Mouse (Mus musculus) hindbrain, embryonic 14.5 days (tissue): ENCODE data around the gene Rarb. TPM values are rescaled to one million over a fixed set of nuclear protein-coding genes. Genes with fewer than 3 reads are reported as not detected.

Experiments
- ATAC-seq: fragments of 200-750 bp; cut with Nextera tagmentation; 2 replicates; pipeline ENCODE4 v1.8.0; 2017; ENCODE audit warnings: moderate number of reproducible peaks, mild to moderate bottlenecking, moderate TSS enrichment, moderate library complexity; ENCODE audit not compliant: low FRiP score
- DNase-seq: peaks from one replicate; pipeline ENCODE4 v3.0.0-alpha.2; 2015; ENCODE audit warnings: low spot score
- H3K27ac ChIP-seq: fragments of 300-500 bp; sonication (generic); 2 replicates; pipeline ENCODE4 v1.5.1; 2014; ENCODE audit warnings: mild to moderate bottlenecking, moderate library complexity
- H3K27me3 ChIP-seq: fragments of 300-500 bp; sonication (generic); 2 replicates; pipeline ENCODE4 v1.6.1; 2014; ENCODE audit warnings: mild to moderate bottlenecking, low read length, mixed read lengths; ENCODE audit not compliant: control insufficient read depth, insufficient read depth
- H3K36me3 ChIP-seq: fragments of 300-500 bp; sonication (generic); replicated peaks from 2 replicates; pipeline ENCODE4 v1.6.1; 2014; ENCODE audit not compliant: control insufficient read depth, insufficient read depth
- H3K4me1 ChIP-seq: fragments of 300-500 bp; sonication (generic); replicated peaks from 2 replicates; pipeline ENCODE4 v1.6.1; 2014; ENCODE audit warnings: antibody characterized with exemption, low read length, mixed read lengths; ENCODE audit not compliant: control insufficient read depth, insufficient read depth
- H3K4me2 ChIP-seq: fragments of 300-500 bp; sonication (generic); replicated peaks from 2 replicates; pipeline ENCODE4 v1.6.1; 2014; ENCODE audit warnings: mild to moderate bottlenecking, moderate library complexity
- H3K4me3 ChIP-seq: fragments of 300-500 bp; sonication (generic); replicated peaks from 2 replicates; pipeline ENCODE4 v1.5.1; 2014; ENCODE audit warnings: mild to moderate bottlenecking, low read length
- H3K9ac ChIP-seq: fragments of 300-500 bp; sonication (generic); 2 replicates; pipeline ENCODE4 v1.6.1; 2014
- H3K9me3 ChIP-seq: fragments of 300-500 bp; sonication (generic); 2 replicates; pipeline ENCODE4 v1.6.1; 2016; ENCODE audit warnings: low read length; ENCODE audit not compliant: control insufficient read depth
- WGBS: fragments of 180-500 bp; shearing (Covaris S2); extraction: QIAGEN DNeasy Blood & Tissue Kit; methylation state at CpG from one replicate; pipeline ENCODE4 v1.1.7; 2014; 5-methylcytosine and 5-hydroxymethylcytosine counted together
- polyA plus RNA-seq: library from polyadenylated mRNA; unstranded; fragments of >200 nt; fragmentation: Nextera tagmentation; extraction: Ambion mirVana; gene quantifications from 2 replicates; pipeline ENCODE4 v1.2.1, GENCODE M21; 2014

The Rarb gene
- polyA plus RNA-seq, 1 experiment from 2014 or later: 28.1 TPM

GRCm38 (mm10) chr14:16554319-16554642 is 264.7 kb downstream of the Rarb start:
- Histone ChIP-seq H3K27me3 (no peaks in the 10 kb centered on the region), H3K36me3 (no peaks in the 10 kb centered on the region), H3K9ac (no peak overlapping the region), H3K4me3 (no peak overlapping the region), H3K27ac (0 out of 2 replicates have a peak overlapping the region, but pooled peaks have one; percentile 45), H3K9me3 (no peaks in the 10 kb centered on the region), H3K4me1 (peaks cover 11% of the 10 kb centered on the region; the same call in 1 of the 2 replicates), H3K4me2 (no peak overlapping the region)
- ATAC-seq: no peak
- 67% methylated on average over 1 of the region's 1 CpGs for WGBS
- no peak for DNase-seq

GRCm38 (mm10) chr14:16552293-16552692 is 266.7 kb downstream of the Rarb start:
- Histone ChIP-seq H3K9me3 (no peaks in the 10 kb centered on the region), H3K4me3 (no peak overlapping the region), H3K9ac (no peak overlapping the region), H3K36me3 (no peaks in the 10 kb centered on the region), H3K27ac (no peak overlapping the region), H3K4me2 (no peak overlapping the region), H3K27me3 (no peaks in the 10 kb centered on the region), H3K4me1 (peaks cover 11% of the 10 kb centered on the region; the same call in 1 of the 2 replicates)
- 74% methylated on average over 1 of the region's 1 CpGs for WGBS
- ATAC-seq (no peak), DNase-seq (no peak)

- Histone ChIP-seq H3K36me3 (no peaks in the 10 kb centered on the region), H3K4me3 (no peak overlapping the region), H3K9me3 (no peaks in the 10 kb centered on the region), H3K9ac (no peak overlapping the region), H3K4me2 (no peak overlapping the region), H3K4me1 (peaks cover 11% of the 10 kb centered on the region; the same call in 1 of the 2 replicates), H3K27me3 (no peaks in the 10 kb centered on the region), H3K27ac (no peak overlapping the region)
- no peak for DNase-seq
- WGBS: 93% methylated on average over 1 of the region's 1 CpGs
- ATAC-seq: no peak
These were observed 267.1 kb downstream of the Rarb start for GRCm38 (mm10) chr14:16551843-16552242.

GRCm38 (mm10) chr14:16548200-16548576 is 270.8 kb downstream of the Rarb start:
- Histone ChIP-seq H3K4me3 (no peak overlapping the region), H3K9ac (no peak overlapping the region), H3K4me1 (no peaks in the 10 kb centered on the region), H3K27me3 (no peaks in the 10 kb centered on the region), H3K36me3 (no peaks in the 10 kb centered on the region), H3K4me2 (no peak overlapping the region), H3K27ac (no peak overlapping the region), H3K9me3 (no peaks in the 10 kb centered on the region)
- 89% methylated on average over 8 of the region's 8 CpGs for WGBS
- DNase-seq: no peak
- ATAC-seq: no peak

GRCm38 (mm10) chr14:16547492-16548199 is 271.3 kb downstream of the Rarb start:
- Histone ChIP-seq H3K36me3 (no peaks in the 10 kb centered on the region), H3K4me2 (no peak overlapping the region), H3K9ac (no peak overlapping the region), H3K9me3 (no peaks in the 10 kb centered on the region), H3K4me1 (no peaks in the 10 kb centered on the region), H3K27me3 (no peaks in the 10 kb centered on the region), H3K4me3 (no peak overlapping the region), H3K27ac (no peak overlapping the region)
- no peak for ATAC-seq
- WGBS: 76% methylated on average over 6 of the region's 6 CpGs
- DNase-seq: no peak

- DNase-seq (no peak), ATAC-seq (no peak)
- Histone ChIP-seq H3K4me1 (no peaks in the 10 kb centered on the region), H3K9me3 (no peaks in the 10 kb centered on the region), H3K36me3 (no peaks in the 10 kb centered on the region), H3K4me3 (no peak overlapping the region), H3K9ac (no peak overlapping the region), H3K27me3 (no peaks in the 10 kb centered on the region), H3K27ac (no peak overlapping the region), H3K4me2 (no peak overlapping the region)
- WGBS: 62% methylated on average over 2 of the region's 2 CpGs
These were observed 274.0 kb downstream of the Rarb start for GRCm38 (mm10) chr14:16544995-16545394.

- Histone ChIP-seq H3K9ac (no peak overlapping the region), H3K36me3 (no peaks in the 10 kb centered on the region), H3K27ac (no peak overlapping the region), H3K9me3 (no peaks in the 10 kb centered on the region), H3K4me1 (no peaks in the 10 kb centered on the region), H3K4me3 (no peak overlapping the region), H3K27me3 (no peaks in the 10 kb centered on the region), H3K4me2 (no peak overlapping the region)
- DNase-seq (no peak), ATAC-seq (no peak)
- WGBS: 90% methylated on average over 1 of the region's 1 CpGs
These were observed 277.3 kb downstream of the Rarb start for GRCm38 (mm10) chr14:16541641-16542040.

GRCm38 (mm10) chr14:16537433-16537832 is 281.5 kb downstream of the Rarb start:
- ATAC-seq (no peak), DNase-seq (no peak)
- Histone ChIP-seq H3K4me3 (no peak overlapping the region), H3K9ac (no peak overlapping the region), H3K4me2 (no peak overlapping the region), H3K4me1 (no peaks in the 10 kb centered on the region), H3K27ac (no peak overlapping the region), H3K36me3 (no peaks in the 10 kb centered on the region), H3K27me3 (no peaks in the 10 kb centered on the region), H3K9me3 (no peaks in the 10 kb centered on the region)
- 51% methylated on average over 4 of the region's 4 CpGs for WGBS

- no peak for DNase-seq
- Histone ChIP-seq H3K27me3 (no peaks in the 10 kb centered on the region), H3K9ac (no peak overlapping the region), H3K27ac (no peak overlapping the region), H3K4me1 (no peaks in the 10 kb centered on the region), H3K4me3 (no peak overlapping the region), H3K36me3 (no peaks in the 10 kb centered on the region), H3K9me3 (no peaks in the 10 kb centered on the region), H3K4me2 (no peak overlapping the region)
- WGBS: 74% methylated on average over 2 of the region's 2 CpGs
- ATAC-seq: no peak
These were observed 290.3 kb downstream of the Rarb start for GRCm38 (mm10) chr14:16528631-16529030.

- no peaks in the 10 kb centered on the region for H3K27me3 ChIP-seq
- H3K4me2 ChIP-seq: no peak overlapping the region
- H3K36me3 ChIP-seq: no peaks in the 10 kb centered on the region
- no peak for DNase-seq
- H3K9ac ChIP-seq: no peak overlapping the region
- no peaks in the 10 kb centered on the region for H3K4me1 ChIP-seq
- 81% methylated on average over 3 of the region's 3 CpGs for WGBS
- no peaks in the 10 kb centered on the region for H3K9me3 ChIP-seq
- ATAC-seq: no peak
- no peak overlapping the region for H3K27ac ChIP-seq
- H3K4me3 ChIP-seq: no peak overlapping the region
These were observed 292.8 kb downstream of the Rarb start for GRCm38 (mm10) chr14:16526120-16526519.
